Mouse (Mus musculus): ENCODE data around the gene Paqr8. TPM values are rescaled to one million over a fixed set of nuclear protein-coding genes. Genes with fewer than 3 reads are reported as not detected.

Gene Paqr8
- polyA plus RNA-seq, 1 experiment from 2014 or later: 12.5 TPM

DNA sequence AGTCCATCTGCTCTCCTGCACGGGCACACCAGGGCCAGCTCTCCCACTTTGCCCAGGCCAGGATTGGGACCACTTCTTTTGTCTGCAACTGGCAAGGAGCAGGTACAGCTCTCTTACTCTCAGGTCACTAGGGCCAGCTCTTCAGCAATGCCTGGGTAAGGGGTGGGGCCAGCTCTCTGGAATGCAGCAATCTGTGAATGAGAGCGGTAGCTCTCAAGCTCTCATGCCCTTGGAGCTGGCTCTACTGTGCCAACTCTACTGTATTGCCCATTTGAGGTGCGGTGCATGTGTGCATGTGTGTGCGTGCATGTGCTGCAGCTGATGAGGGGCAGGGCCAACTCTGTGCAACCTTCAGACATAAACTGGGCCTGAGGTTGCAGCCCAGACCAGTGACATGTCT, 11.0 kb upstream of the Paqr8 start:
- H3K27ac ChIP-seq: no peak overlapping the region
- H3K9me3 ChIP-seq: no peaks in the 10 kb centered on the region
- no peaks in the 10 kb centered on the region for H3K27me3 ChIP-seq
- WGBS: 93% methylated on average over 4 of the region's 4 CpGs
- no peaks in the 10 kb centered on the region for H3K4me1 ChIP-seq (replicated peaks)
- no peak for ATAC-seq
- H3K4me2 ChIP-seq (replicated peaks): no peak overlapping the region
- H3K4me3 ChIP-seq (replicated peaks): no peak overlapping the region
- no peak overlapping the region for H3K9ac ChIP-seq (replicated peaks)
- H3K36me3 ChIP-seq: no peaks in the 10 kb centered on the region

DNA sequence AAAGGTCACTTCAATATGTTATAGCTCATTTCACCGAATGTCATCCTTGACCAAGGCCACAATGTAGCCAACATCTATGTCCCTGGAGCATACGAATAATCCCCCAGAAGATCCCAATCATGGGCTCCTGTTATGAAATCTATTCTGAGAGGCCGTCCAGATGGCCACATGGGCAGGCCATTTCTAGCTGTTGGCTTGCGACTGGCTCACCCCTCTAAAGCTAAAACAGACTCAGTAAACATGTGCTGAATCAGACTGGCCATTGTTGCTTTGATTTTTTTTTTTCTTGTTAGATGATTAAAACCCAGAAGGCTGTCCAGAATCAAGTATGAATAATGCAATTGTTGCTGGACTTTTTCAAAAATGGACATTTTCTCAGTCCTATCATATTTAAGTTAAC, 7.3 kb upstream of the Paqr8 start:
- no peaks in the 10 kb centered on the region for H3K9me3 ChIP-seq
- H3K4me1 ChIP-seq (replicated peaks): no peaks in the 10 kb centered on the region
- ATAC-seq: no peak
- WGBS: 90% methylated on average over 4 of the region's 4 CpGs
- H3K27me3 ChIP-seq: no peaks in the 10 kb centered on the region
- no peak overlapping the region for H3K4me2 ChIP-seq (replicated peaks)
- no peak overlapping the region for H3K9ac ChIP-seq (replicated peaks)
- no peak overlapping the region for H3K4me3 ChIP-seq (replicated peaks)
- no peaks in the 10 kb centered on the region for H3K36me3 ChIP-seq
- no peak overlapping the region for H3K27ac ChIP-seq

DNA sequence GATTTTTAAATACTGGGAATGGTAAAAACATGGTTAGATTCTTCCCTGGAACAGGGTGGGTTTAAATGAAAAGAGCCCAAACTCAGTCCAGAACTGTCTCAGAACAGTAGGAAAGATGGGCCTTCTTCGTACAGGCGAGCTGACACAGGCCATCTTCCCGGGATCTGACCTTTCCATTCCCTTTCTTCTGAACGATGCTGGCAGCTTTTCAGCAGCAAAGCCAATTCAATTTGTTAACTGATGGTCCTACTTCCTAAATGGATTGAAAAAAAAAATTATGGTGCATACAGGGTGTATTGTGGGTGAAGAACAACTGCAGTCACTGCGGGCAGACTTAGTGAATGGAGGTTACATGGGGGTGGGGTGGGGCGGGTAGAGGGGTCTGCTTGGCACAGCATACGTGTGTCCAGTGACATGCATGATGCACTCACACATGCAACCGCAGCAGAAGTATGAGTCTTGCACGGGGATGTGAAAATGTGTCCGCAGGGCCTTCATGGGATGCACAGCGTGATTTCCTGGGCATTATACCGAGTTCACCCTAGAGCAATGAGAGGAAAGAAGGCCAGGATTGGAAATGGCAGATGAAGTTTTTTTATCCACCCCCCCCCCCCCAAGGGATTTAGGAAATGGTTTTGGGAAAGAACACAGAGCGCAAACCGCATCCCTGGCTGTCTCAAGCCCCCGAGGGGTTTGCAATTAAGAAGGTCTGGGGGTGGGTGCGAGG, 566 bp upstream of the Paqr8 start:
- ATAC-seq: peak; percentile 51; the same call in 1 of the 2 replicates
- WGBS: 17% methylated on average over 16 of the region's 16 CpGs

DNA sequence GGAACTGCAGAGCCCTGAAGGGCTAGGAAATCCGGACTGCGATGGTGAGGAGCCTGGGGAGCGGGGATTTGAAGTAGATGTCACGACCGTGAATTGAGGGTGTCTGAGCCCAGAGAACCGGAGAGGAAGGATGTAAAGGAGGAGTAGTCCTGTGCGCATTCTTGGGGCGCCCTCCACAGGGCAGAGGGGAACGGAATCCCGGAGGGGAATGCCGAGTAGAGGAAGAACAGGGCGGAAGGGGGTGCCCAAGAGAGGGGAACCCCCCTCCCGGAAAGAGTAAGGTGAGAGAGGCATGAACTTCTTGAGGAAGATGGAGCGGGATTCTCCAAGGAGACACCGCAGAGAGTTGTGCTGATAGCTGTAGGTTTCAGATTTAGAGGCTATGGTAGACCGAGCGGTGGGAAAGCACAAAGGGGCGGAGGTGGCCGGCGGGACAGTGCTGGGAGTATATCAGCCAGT, 564 bp downstream of the Paqr8 start:
- Histone ChIP-seq H3K36me3 (no peaks in the 10 kb centered on the region), H3K27ac (peak overlapping the region; percentile 77), H3K9me3 (no peaks in the 10 kb centered on the region), H3K9ac (replicated peaks) (peak overlapping the region; percentile 78), H3K4me3 (replicated peaks) (peak overlapping the region; percentile 71), H3K27me3 (no peaks in the 10 kb centered on the region), H3K4me1 (replicated peaks) (peaks cover 16% of the 10 kb centered on the region), H3K4me2 (replicated peaks) (peak overlapping the region; percentile 85)
- ATAC-seq: peak; percentile 82
- WGBS: 1% methylated on average over 20 of the region's 20 CpGs

More for the DNA sequence above, 566 bp upstream of the Paqr8 start:
- Histone ChIP-seq H3K9me3 (no peaks in the 10 kb centered on the region), H3K36me3 (no peaks in the 10 kb centered on the region), H3K4me1 (replicated peaks) (peaks cover 16% of the 10 kb centered on the region), H3K27ac (peak overlapping the region; percentile 77), H3K4me2 (replicated peaks) (peak overlapping the region; percentile 85), H3K27me3 (no peaks in the 10 kb centered on the region), H3K9ac (replicated peaks) (peak overlapping the region; percentile 78), H3K4me3 (replicated peaks) (peak overlapping the region; percentile 71)

DNA sequence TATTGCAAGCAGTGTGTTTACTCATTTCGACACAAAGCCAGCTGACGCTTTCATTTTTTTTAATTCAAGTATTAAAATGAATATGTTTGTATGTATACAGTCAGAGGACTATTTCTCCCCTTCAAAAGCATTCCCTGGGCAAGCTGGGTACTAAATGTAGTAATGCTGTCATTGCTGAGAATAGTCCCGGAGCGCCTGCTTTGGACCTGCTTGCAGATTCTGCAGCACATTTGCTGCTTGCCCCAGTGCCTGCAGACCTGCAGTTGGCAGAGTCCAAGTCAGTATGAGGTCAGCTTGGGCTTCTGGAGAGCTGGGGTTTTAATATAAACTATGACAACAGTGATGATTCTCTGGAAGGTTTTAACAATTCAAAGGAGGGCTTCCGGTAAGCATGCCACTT, 2.7 kb downstream of the Paqr8 start:
- H3K27me3 ChIP-seq: no peaks in the 10 kb centered on the region
- no peaks in the 10 kb centered on the region for H3K36me3 ChIP-seq
- no peaks in the 10 kb centered on the region for H3K9me3 ChIP-seq
- no peak for ATAC-seq
- 86% methylated on average over 5 of the region's 5 CpGs for WGBS
- peak overlapping the region; percentile 85 for H3K4me2 ChIP-seq (replicated peaks)
- no peak overlapping the region for H3K9ac ChIP-seq (replicated peaks)
- no peak overlapping the region for H3K27ac ChIP-seq
- 0 out of 2 replicates have a peak overlapping the region, but pooled peaks have one; percentile 0 for H3K4me3 ChIP-seq (replicated peaks)
- peaks cover 16% of the 10 kb centered on the region for H3K4me1 ChIP-seq (replicated peaks)

DNA sequence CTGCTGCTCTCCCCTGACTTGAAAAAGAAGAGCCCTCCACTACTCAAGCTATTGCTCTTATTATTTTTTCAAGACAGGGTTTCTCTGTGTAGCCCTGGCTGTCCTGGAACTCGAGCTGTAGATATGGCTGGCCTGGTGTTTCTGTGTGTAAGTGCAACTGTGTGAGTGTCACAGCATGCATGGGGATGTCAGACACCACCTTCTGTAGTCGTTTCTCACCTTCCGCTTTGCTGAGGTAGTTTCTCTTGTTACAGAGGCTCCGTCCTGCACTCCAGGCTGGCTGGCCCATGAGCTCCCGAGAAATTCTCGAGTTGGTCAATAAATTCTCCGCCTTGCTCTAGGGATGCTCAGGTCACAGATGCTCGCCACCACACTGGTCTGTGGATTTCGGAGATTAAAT, 8.0 kb downstream of the Paqr8 start:
- no peaks in the 10 kb centered on the region for H3K4me1 ChIP-seq (replicated peaks)
- H3K9me3 ChIP-seq: no peaks in the 10 kb centered on the region
- ATAC-seq: no peak
- H3K4me2 ChIP-seq (replicated peaks): no peak overlapping the region
- no peak overlapping the region for H3K4me3 ChIP-seq (replicated peaks)
- no peaks in the 10 kb centered on the region for H3K36me3 ChIP-seq
- H3K27me3 ChIP-seq: no peaks in the 10 kb centered on the region
- WGBS: 81% methylated on average over 9 of the region's 9 CpGs
- H3K27ac ChIP-seq: no peak overlapping the region
- H3K9ac ChIP-seq (replicated peaks): no peak overlapping the region

DNA sequence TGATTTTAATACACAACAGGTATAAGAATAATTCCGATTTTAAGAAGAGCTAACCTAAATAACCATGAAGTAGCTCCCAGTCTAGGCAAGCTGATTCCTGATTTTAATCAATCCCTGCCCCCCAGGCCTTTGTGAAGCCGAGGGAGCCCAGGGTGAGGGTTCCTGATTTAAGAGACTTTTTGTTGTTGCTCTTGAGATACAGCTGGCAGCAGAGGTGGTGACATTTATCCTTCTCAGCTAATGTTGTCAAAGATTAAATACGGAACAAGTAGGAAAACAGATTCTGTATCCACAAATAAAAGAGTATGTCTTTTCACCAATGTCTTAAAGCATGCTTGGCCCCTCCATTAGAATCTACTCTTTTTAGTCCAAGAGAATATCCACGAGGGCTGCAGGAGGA, 9.9 kb downstream of the Paqr8 start:
- no peaks in the 10 kb centered on the region for H3K36me3 ChIP-seq
- H3K27ac ChIP-seq: no peak overlapping the region
- no peak overlapping the region for H3K9ac ChIP-seq (replicated peaks)
- no peak overlapping the region for H3K4me3 ChIP-seq (replicated peaks)
- no peaks in the 10 kb centered on the region for H3K9me3 ChIP-seq
- no peak for ATAC-seq
- H3K4me1 ChIP-seq (replicated peaks): no peaks in the 10 kb centered on the region
- H3K4me2 ChIP-seq (replicated peaks): no peak overlapping the region
- 46% methylated on average over 4 of the region's 4 CpGs for WGBS
- H3K27me3 ChIP-seq: no peaks in the 10 kb centered on the region

DNA sequence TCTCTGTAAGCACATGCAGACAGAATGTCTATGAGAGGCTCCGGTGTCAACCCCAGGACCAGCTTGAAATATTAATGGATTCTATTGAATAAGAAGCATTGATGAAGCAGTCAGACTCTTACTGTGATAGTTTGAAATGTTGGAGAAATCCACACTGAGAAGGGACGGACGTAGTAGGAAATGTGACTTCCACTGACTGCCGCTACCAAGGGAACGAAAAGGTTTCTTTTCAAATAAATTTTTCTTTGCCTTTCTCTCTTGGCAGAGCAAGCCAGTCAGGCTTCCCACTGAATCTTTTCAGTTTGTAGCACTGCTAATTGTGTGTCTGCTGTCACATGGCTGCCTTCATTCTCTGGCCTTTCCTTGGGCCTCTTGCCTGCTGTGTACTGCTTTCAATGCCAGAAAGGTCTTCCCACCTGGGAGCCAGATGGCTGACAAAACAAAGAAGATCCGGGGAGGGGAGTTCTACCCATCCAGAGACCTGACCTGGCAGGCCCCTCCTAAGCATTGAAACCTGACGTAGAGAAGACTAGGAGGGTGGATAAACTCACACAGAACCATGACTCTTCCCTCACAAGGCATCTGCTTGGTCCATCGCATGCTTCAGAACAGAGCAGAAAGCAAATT, 15.2 kb downstream of the Paqr8 start:
- Histone ChIP-seq H3K36me3 (no peaks in the 10 kb centered on the region), H3K27ac (peak overlapping the region; percentile 30), H3K4me3 (replicated peaks) (no peak overlapping the region), H3K9me3 (no peaks in the 10 kb centered on the region), H3K27me3 (no peaks in the 10 kb centered on the region), H3K9ac (replicated peaks) (no peak overlapping the region), H3K4me1 (replicated peaks) (peaks cover 13% of the 10 kb centered on the region), H3K4me2 (replicated peaks) (no peak overlapping the region)
- WGBS: 63% methylated on average over 8 of the region's 8 CpGs
- ATAC-seq: peak; percentile 77

DNA sequence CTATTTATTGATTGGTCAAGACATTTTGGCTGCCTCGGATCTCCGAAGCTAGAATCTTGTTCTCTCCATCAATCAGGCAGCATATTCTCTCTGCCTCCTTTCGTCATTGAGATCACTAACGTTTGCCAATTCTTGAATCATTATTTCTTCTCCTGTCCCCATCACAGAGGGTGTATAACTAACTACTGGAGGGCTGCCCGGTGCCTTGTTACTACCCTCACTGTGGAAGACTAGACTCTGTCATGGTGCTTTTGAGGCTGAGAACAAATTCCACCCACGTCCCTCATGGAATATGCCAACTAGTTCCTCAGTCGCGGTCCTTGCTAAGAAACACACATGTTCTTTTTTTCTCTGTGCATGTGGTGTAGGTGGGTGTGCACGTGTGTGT, 15.7 kb downstream of the Paqr8 start:
- Histone ChIP-seq H3K9me3 (no peaks in the 10 kb centered on the region), H3K4me2 (replicated peaks) (no peak overlapping the region), H3K4me1 (replicated peaks) (peaks cover 13% of the 10 kb centered on the region), H3K9ac (replicated peaks) (no peak overlapping the region), H3K27me3 (no peaks in the 10 kb centered on the region), H3K27ac (peak overlapping the region; percentile 30; the same call in 1 of the 2 replicates), H3K36me3 (no peaks in the 10 kb centered on the region), H3K4me3 (replicated peaks) (no peak overlapping the region)
- no peak for ATAC-seq
- 85% methylated on average over 9 of the region's 9 CpGs for WGBS

DNA sequence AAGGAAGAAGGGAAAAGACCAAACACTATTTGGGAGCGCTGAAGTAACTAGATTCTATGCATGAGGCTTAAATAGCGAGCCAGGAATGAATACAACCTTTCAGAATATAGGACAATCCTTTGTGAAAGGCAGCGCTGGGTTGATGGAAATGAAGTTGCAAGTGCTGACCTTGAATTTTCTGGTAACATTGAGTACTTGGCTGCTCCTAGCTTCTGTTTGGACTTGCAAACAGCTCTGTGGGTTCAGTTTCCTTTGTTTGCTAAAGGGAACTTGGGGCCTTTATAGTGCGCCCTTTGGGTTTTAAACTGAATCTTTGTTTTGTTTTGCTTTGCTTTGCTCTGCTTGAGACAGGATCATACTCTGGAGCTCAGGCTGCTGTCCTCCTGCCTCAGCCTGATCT, 18.1 kb downstream of the Paqr8 start:
- peak overlapping the region; percentile 44; the same call in 1 of the 2 replicates for H3K27ac ChIP-seq
- WGBS: 5% methylated on average over 4 of the region's 4 CpGs

DNA sequence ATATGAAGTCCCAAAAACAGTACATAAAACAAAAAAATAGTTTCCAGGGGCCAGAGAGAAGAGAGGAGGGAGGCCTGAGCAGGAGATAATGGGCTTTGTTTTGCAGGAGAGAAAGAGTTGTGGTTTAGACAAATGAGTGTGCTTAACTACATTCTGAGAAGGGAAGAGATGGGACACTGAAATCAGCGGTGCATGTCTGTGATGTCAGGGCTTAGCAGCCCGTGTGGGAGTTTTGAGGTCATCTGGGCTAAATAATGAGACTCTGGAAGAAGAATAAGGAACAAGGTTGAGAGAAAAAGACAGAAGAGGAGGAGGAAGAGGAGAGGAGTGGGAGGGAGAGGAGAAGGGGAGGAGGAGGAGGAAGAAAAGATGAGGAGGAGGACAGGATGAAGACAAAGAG, 21.7 kb downstream of the Paqr8 start:
- peak overlapping the region; percentile 9; the same call in 1 of the 2 replicates for H3K27ac ChIP-seq
- 4% methylated on average over 2 of the region's 2 CpGs for WGBS
- H3K9me3 ChIP-seq: no peaks in the 10 kb centered on the region
- peaks cover 21% of the 10 kb centered on the region for H3K4me1 ChIP-seq (replicated peaks)
- H3K4me3 ChIP-seq (replicated peaks): no peak overlapping the region
- no peaks in the 10 kb centered on the region for H3K36me3 ChIP-seq
- H3K27me3 ChIP-seq: no peaks in the 10 kb centered on the region
- ATAC-seq: no peak
- H3K4me2 ChIP-seq (replicated peaks): no peak overlapping the region
- 0 out of 2 replicates have a peak overlapping the region, but pooled peaks have one; percentile 25 for H3K9ac ChIP-seq (replicated peaks)

More for the DNA sequence above, 18.1 kb downstream of the Paqr8 start:
- Histone ChIP-seq H3K4me1 (replicated peaks) (peaks cover 21% of the 10 kb centered on the region), H3K4me2 (replicated peaks) (no peak overlapping the region), H3K4me3 (replicated peaks) (no peak overlapping the region), H3K9ac (replicated peaks) (no peak overlapping the region), H3K27me3 (no peaks in the 10 kb centered on the region), H3K9me3 (no peaks in the 10 kb centered on the region), H3K36me3 (no peaks in the 10 kb centered on the region)
- no peak for ATAC-seq

DNA sequence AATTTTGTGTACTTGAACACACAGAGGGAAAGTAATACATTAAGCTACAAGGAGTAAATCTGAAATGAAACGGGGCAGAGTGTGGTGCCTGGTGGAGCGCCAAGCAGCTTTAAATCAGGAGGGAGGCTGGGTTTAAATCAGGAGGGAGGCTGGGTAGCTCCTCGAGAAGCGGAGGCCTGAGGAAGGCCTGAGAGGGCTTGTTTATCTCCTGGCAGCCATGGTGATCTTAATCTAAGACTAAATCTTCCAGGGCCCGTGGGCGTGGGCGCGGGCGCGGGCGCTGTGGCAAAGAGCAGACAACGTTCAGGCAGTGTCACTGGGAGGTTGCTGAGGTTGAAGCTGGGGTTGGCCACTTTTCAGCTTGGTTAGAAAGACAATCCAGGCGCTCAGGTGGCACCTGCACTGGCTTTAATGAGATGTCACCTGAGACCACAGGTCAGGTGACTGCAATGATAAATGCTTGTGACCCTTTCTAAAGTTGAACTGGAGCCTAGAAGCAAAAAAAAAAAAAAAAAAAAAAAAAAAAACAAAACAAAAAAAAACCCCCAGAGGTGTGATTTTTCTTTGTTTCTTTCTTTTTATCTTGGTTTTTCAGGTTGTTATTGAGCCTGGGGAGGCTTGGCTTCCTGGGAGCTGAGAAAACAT, 22.2 kb downstream of the Paqr8 start:
- peaks cover 21% of the 10 kb centered on the region for H3K4me1 ChIP-seq (replicated peaks)
- H3K9ac ChIP-seq (replicated peaks): 0 out of 2 replicates have a peak overlapping the region, but pooled peaks have one; percentile 25
- H3K4me2 ChIP-seq (replicated peaks): no peak overlapping the region
- 44% methylated on average over 13 of the region's 13 CpGs for WGBS
- no peaks in the 10 kb centered on the region for H3K9me3 ChIP-seq
- no peaks in the 10 kb centered on the region for H3K27me3 ChIP-seq
- no peak overlapping the region for H3K4me3 ChIP-seq (replicated peaks)
- H3K27ac ChIP-seq: peak overlapping the region; percentile 9; the same call in 1 of the 2 replicates
- no peaks in the 10 kb centered on the region for H3K36me3 ChIP-seq
- ATAC-seq: no peak

All from midbrain, embryonic 13.5 days (tissue).